Mouse (Mus musculus) layer of hippocampus, postnatal 25 days (tissue): ENCODE results near the gene Krt90. TPM values are rescaled to one million over a fixed set of nuclear protein-coding genes. Genes with fewer than 3 reads are reported as not detected.
"Not testable (repeated sequence)": the region's sequence is repeated elsewhere in the genome, so short reads cannot be mapped to it uniquely, and the experiment has no call there.

Experiments
- DNase-seq, 2 experiments: peaks; one replicate each; pipeline ENCODE4 v3.0.0; 2022; ENCODE audit warnings: mixed read lengths in 2 of 2, low spot score in 1 of 2; ENCODE audit errors: extremely low spot score in 1 of 2
- microRNA-seq, 2 experiments: library from miRNA; unstranded; fragments of <30 nt; microRNA quantifications; one replicate each; pipeline ENCODE4 v1.2.0; 2021
- total RNA-seq, 2 experiments: library from RNA; stranded (reverse); gene quantifications; 2 replicates each; pipeline ENCODE4 v1.2.3; 2021

The Krt90 gene
- total RNA-seq, 2 experiments from 2014 or later: not detected

GRCm38 (mm10) chr15:101519792-101520191 lies 43.0 kb downstream of the Krt90 start:
- peak; percentile 56 to 91 for DNase-seq

GRCm38 (mm10) chr15:101517161-101517560 lies 45.6 kb downstream of the Krt90 start, which contains the start of gene Gm49425:
TSS of gene Gm49425 (minus strand) at chr15:101517261.
- DNase-seq: not testable (repeated sequence)

GRCm38 (mm10) chr15:101508247-101508646 lies 54.5 kb downstream of the Krt90 start:
- DNase-seq: no peak

GRCm38 (mm10) chr15:101506896-101507758 lies 55.6 kb downstream of the Krt90 start:
- no peak for DNase-seq

Small RNA genes lying within 50 kb of the gene (microRNA-seq; reads per million reads assigned to microRNA genes)
- 0 reads per million in 2 experiments for gene Gm44393
- gene Gm44460: 0 reads per million in 2 experiments

Other genes starting within 250 kb of the Krt90 start
- gene Krt80, start 192.8 kb downstream of the Krt90 start, total RNA-seq: under 1 TPM; 0.21 to 0.22 TPM
- not detected for gene Krt7, start 151.9 kb downstream of the Krt90 start, total RNA-seq
- gene Krt87, start 124.1 kb downstream of the Krt90 start, total RNA-seq: under 1 TPM; 0.42 to 0.71 TPM
- gene Krt88, start 115.2 kb downstream of the Krt90 start, total RNA-seq: not detected
- gene Krt81, start 99.2 kb downstream of the Krt90 start, total RNA-seq: not detected
- gene Krt86, start 89.5 kb downstream of the Krt90 start, total RNA-seq: not detected
- not detected for gene Krt83, start 71.4 kb downstream of the Krt90 start, total RNA-seq
- not detected for gene Gm49425, start 45.7 kb downstream of the Krt90 start, total RNA-seq
- not detected for gene Krt84, start 30.1 kb downstream of the Krt90 start, total RNA-seq
- gene Krt82, start 12.3 kb downstream of the Krt90 start, total RNA-seq: not detected
- not detected for gene Krt75, start 11.0 kb upstream of the Krt90 start, total RNA-seq
- not detected for gene Gm5414, start 65.2 kb upstream of the Krt90 start, total RNA-seq
- not detected for gene Gm5478, start 84.4 kb upstream of the Krt90 start, total RNA-seq
- not detected for gene Krt6b, start 117.3 kb upstream of the Krt90 start, total RNA-seq
- not detected for gene Krt6a, start 131.4 kb upstream of the Krt90 start, total RNA-seq
- gene Krt5, start 149.9 kb upstream of the Krt90 start, total RNA-seq: under 1 TPM; 0.33 to 0.52 TPM
- not detected for gene Krt71, start 180.2 kb upstream of the Krt90 start, total RNA-seq
- not detected for gene Krt72, start 223.5 kb upstream of the Krt90 start, total RNA-seq
- gene Krt73, start 239.4 kb upstream of the Krt90 start, total RNA-seq: 1 to 10 TPM; 7.3 to 9.0 TPM